Mouse (Mus musculus): ENCODE results near the gene St3gal3.

St3gal3 gene

GRCm38 (mm10) chr4:117986766-117987165, 147.9 kb downstream of the St3gal3 start:
- DNase-seq (ENCODE audit: low read depth, low spot score): no peak

DNA sequence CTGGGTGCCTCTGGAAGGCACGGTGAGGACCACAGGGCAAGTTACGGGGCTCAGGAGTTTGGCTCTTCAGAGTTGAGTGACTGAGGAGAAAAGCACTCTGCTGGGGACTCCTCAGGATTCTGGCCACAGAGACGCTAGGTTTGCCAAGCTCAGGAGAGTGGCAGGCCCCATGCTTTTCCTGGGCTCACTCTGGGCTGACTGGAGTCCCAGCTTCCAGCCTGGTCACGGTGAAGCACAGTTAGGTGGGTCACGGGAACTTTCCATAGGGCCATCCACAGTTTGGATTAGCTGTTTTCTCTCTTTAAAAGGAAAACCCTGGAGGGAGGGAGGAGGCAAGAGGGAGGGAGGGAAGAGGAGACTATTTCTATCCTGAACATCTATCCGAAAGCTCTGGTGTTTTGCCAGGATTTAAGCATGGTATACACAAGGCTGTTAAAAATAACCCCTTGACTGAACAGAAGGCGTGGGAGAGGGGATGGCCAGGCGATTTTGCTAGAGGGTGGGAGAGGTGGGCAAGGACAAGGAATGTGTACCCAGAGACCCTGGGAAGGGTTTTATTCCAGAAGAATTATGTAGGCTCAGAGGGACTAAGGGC, 149.6 kb downstream of the St3gal3 start:
- DNase-seq (ENCODE audit: low read depth, low spot score): no peak

DNA sequence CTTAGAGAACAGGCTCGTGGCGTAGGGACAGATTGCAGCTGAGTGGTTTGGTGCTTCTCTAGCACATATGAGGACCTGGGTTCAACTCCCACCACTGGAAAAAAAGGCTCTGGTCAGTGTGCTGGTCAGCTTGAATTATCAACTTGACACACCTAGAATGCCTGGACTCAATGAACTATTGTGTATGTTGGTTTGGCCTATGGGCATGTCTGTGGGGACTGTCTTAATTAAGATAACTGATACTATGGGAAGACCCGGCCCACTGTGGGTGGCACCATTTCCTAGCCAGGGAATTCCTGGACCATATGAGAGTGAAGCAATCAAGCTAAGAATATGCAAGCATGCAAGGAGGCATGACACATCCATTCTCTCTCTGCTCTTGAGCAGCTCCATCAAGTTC, 150.5 kb downstream of the St3gal3 start:
- no peak for DNase-seq (ENCODE audit: low read depth, low spot score)

- no peak for DNase-seq (ENCODE audit: low read depth, low spot score)
These were observed 152.0 kb downstream of the St3gal3 start for GRCm38 (mm10) chr4:117982706-117983105.

- DNase-seq (ENCODE audit: low read depth, low spot score): no peak
These were observed 153.2 kb downstream of the St3gal3 start for GRCm38 (mm10) chr4:117981518-117981917.

GRCm38 (mm10) chr4:117980161-117980560, 154.6 kb downstream of the St3gal3 start:
- DNase-seq (ENCODE audit: low read depth, low spot score): no peak

DNA sequence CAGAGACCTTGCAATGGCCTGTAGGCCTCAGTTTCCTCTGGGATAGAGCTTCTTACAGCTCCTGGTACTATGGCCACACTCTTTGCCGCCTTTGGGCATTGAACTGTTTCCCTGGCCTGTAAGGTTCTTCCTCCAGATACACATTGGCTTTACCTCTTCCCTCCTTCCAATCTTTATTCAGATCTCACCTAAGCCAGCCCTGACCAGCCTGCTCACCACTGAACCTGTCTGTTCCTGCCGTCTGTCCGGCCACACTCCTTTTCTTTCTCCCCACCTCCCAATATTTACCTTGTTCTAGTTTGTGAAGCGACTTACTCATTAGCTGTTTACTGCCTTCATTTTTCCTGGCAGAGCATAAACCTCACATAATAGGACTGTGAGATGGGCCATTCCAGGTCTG, 155.5 kb downstream of the St3gal3 start:
- no peak for DNase-seq (ENCODE audit: low read depth, low spot score)

DNA sequence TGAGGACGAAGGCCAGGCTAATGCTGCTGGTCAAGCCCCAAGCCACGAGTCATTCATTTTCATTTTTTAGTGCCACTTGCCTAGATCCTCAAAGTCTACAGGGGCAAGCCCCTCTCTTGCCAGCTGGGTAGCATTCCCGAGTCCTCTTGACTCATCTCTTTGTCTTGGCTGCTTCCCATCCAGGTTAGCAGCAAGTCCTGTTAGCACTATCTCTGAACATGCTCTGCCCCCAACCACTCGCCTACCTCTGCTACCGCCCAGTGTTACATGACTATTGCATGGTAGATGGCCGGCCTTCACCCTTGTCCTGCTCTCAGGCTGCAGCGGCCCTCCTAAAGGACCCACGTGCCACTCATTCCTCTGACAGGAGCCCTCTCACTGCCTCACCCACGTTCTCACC, 156.4 kb downstream of the St3gal3 start:
- no peak for DNase-seq (ENCODE audit: low read depth, low spot score)

DNA sequence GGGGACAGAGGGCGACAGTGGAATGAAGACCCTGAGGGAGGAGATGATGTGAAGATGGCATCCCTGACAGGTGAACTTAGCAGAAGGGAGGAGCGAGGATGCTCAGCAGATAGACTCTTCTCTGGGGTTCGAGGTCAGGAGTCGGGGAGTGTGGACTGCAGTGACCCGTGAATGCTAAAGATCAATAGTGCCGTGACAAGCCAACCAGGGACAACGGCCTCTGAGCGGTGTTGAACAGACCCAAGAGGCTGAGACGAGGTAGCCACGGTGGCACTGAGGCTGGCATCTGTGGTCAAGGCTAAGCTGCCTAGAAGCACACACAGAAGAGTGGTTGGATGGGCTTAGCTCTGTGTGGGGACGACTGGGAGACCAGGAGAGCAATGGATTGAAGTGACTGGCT, 156.9 kb downstream of the St3gal3 start:
- DNase-seq (ENCODE audit: low read depth, low spot score): no peak

- no peak for DNase-seq (ENCODE audit: low read depth, low spot score)
These were observed 157.3 kb downstream of the St3gal3 start for GRCm38 (mm10) chr4:117977371-117977770.

DNA sequence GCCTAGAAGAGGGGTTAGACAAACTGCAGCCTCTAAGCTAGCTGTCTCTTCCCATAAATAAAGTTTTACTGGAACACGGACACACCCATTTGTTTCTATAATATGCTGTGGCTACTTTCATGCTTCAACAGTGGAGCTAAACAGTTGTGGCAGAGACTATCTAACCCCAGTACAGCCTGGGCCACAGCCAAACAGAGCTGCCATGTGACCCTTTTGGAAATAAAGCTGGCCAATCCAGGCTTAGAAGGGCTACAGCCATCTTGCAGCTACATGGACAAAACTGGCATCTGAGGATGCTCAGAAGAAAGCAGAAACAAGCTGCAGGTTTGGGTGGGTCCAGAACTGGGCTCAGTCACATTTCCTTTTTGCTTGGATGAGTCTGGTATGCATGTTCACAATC, 158.9 kb downstream of the St3gal3 start:
- no peak for DNase-seq (ENCODE audit: low read depth, low spot score)

DNA sequence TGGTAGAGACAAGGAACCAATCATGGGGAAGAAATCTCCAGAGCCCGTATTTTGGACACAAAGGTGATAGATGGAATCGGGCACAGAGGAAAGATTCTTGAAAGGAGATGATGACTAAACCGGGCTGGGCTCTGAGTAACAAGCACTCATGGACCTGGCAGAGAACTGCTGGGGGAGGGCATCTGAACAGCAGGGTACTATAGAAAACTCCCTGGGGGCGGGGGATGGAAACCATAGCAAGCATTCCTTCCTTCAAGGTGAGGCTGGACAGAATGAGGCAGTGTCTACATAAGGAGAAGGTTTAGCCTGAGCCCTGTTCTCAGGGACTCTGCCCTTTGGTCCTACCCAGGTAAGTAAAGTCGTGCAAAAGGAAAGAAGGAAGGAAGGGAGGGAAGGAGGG, 160.0 kb downstream of the St3gal3 start:
- DNase-seq (ENCODE audit: low read depth, low spot score): no peak

DNA sequence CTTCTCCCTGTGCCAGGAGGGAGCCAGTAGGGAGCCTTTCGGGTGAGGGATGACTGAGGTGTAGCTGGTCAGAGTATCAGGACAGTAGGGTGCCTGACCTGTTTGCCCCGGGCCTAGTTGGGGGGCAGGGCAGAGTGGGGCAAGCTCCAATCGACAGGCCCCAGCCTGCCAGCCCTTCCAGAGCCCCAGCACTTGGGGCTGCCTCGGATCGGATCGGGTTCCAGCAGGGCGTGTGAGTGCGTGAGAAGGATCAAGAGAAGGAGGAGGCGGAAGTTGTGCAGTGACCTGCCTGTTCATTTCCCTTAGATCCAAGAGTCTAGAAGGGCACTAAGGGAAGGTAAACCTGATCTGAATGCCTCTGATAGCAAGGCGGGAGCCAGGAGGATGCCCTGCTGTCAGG, 161.7 kb downstream of the St3gal3 start:
- no peak for DNase-seq (ENCODE audit: low read depth, low spot score)

DNA sequence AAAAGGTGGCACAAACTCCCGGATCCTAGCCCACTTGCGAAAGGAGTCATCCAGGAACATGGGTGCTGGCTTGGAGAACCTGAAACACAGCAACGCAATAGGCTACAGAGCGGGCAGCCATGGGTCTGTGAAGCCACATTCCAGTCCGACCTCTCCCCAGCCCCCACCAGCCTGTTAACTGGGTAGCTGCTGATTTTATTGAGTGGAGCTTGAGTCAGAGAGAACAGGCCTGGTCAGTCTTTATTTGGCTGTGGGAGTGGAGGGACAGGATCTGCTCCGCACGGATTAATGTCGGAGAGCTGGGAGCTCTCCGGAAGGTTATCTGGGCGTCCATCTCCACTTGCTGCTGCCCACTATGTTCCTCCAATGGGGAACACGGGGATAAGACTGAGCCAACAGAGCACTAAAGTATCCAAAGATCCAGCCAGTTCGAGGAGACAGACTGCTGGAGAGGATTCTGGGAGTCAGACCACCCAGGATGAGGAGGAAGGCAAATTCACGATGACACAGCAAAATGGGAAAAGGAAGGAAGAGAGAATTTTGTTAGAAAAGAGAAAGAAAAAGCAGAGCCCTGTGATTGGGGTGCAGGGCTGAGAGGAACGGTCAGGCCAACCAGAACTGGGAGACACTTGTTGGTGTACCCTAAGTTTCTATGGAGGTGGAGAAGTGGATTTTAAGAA, 170.2 kb downstream of the St3gal3 start:
- DNase-seq (ENCODE audit: low read depth, low spot score): no peak

- no peak for DNase-seq (ENCODE audit: low read depth, low spot score)
These were observed 177.2 kb downstream of the St3gal3 start for GRCm38 (mm10) chr4:117957492-117957891.

DNA sequence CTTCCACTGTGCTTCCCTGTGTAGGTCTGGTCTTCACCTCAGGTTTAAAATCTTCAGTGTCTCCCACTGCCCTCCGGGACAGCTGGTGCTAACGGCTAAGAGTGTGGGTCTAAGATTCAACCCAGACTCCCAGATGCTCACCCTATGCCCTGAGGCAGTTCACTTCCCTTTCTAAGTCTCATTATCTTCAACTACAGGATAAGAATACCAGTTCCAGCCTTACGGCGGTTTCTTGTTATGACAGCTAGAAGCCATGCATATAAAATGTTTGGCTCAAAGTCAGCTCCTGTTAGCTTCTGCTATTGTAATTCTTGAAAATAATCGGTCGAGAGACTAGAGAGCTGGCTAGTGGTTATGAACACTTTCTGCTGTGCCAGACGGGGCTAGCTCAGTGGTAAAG, 187.2 kb downstream of the St3gal3 start:
- no peak for DNase-seq (ENCODE audit: low read depth, low spot score)

GRCm38 (mm10) chr4:117946639-117947305, 187.9 kb downstream of the St3gal3 start:
- no peak for DNase-seq (ENCODE audit: low read depth, low spot score)

GRCm38 (mm10) chr4:117943317-117943716, 191.4 kb downstream of the St3gal3 start:
- no peak for DNase-seq (ENCODE audit: low read depth, low spot score)

- DNase-seq (ENCODE audit: low read depth, low spot score): no peak
These were observed 197.8 kb downstream of the St3gal3 start for GRCm38 (mm10) chr4:117936964-117937363.

GRCm38 (mm10) chr4:117934081-117934480, 200.6 kb downstream of the St3gal3 start:
- no peak for DNase-seq (ENCODE audit: low read depth, low spot score)

DNA sequence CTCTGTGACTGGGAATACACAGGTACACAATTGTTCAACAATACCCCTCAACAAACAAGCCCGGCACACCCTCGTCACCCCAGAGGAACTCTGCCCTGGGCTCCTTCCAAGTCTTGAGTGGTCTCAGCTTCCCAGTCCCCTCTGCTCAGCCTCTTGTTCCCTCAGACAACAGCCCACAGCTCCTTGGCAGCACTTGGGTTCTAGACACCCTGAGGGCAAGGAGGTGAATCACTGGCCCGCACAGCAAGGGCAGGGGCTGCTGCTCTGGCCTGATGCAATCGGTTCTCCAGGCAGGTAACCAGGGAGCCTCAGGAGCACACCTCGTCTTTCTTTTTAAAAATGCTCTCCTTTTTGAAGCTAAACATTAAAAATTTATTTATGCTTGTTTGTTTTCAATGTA, 201.5 kb downstream of the St3gal3 start:
- no peak for DNase-seq (ENCODE audit: low read depth, low spot score)

DNA sequence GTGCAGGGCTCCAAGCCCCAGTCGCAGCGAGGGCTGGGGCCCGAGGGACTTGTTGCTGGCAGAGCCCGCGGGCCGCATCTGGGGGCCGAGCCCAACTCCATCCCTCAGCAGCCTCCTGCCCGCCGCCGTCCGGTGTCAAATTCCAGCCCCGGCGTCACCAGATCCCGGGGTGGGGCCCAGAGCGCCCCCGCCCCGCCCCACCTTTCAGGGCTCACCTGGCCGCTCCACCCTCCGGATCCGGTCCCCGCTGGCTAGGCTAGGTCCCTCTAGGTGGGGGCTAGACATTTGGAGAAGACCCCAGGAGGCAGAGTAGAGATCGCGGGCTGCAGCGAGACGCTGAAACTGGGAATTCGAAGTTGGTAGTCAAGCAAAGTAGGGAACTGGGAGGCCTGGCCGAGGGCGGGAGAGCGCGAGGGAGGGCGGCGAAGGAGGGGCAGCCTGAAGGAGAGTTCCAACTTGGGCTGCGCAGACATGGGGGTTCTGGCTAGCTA, 205.3 kb downstream of the St3gal3 start, which contains the start of gene Artn:
Gene Artn, minus strand, starts transcription at position 373 of the 491 bp plus-strand sequence.
- DNase-seq (ENCODE audit: low read depth, low spot score): no peak

All from A20 (cell line).